Mouse (Mus musculus) megakaryocyte, adult 5-6 weeks (primary cell): ENCODE results near the gene Dscam. TPM values are rescaled to one million over a fixed set of nuclear protein-coding genes. Genes with fewer than 3 reads are reported as not detected.

ENCODE experiments used
- ATAC-seq: 2 replicates; pipeline ENCODE4 v1.8.0; 2016; ENCODE audit warnings: mild to moderate bottlenecking, inconsistent platforms; ENCODE audit not compliant: poor library complexity, severe bottlenecking
- total RNA-seq, 2 experiments: library from RNA; stranded (forward) in 1 of 2; stranded (reverse) in 1 of 2; fragments of 153-499, 151-499 nt in 1 of 2; fragments of 221-1000, 200-1000 nt in 1 of 2; gene quantifications; 2 replicates each; pipeline versions ENCODE4 v1.2.3 to v1.2.4; 2015 to 2017

The Dscam gene
- total RNA-seq, 2 experiments from 2014 or later = 0.04 to 0.16 TPM

- no peak for ATAC-seq
These were observed 146.1 kb downstream of the Dscam start for GRCm38 (mm10) chr16:97024406-97024805.

GRCm38 (mm10) chr16:97021496-97021895, 149.1 kb downstream of the Dscam start:
- ATAC-seq = no peak

- ATAC-seq = no peak
These were observed 152.2 kb downstream of the Dscam start for GRCm38 (mm10) chr16:97018304-97018703.

GRCm38 (mm10) chr16:97017171-97017738, 153.3 kb downstream of the Dscam start:
- ATAC-seq = no peak

GRCm38 (mm10) chr16:97016244-97016850, 154.2 kb downstream of the Dscam start:
- ATAC-seq = peak; percentile 47; the same call in 1 of the 2 replicates

- no peak for ATAC-seq
These were observed 156.2 kb downstream of the Dscam start for GRCm38 (mm10) chr16:97014343-97014742.

GRCm38 (mm10) chr16:97009116-97010055, 161.2 kb downstream of the Dscam start:
- ATAC-seq = no peak

- ATAC-seq = no peak
These were observed 162.5 kb downstream of the Dscam start for GRCm38 (mm10) chr16:97007892-97008527.

- no peak for ATAC-seq
These were observed 163.7 kb downstream of the Dscam start for GRCm38 (mm10) chr16:97006854-97007182.

GRCm38 (mm10) chr16:97006041-97006853, 164.3 kb downstream of the Dscam start:
- peak; percentile 31; the same call in 1 of the 2 replicates for ATAC-seq

- ATAC-seq = peak; percentile 22; the same call in 1 of the 2 replicates
These were observed 166.6 kb downstream of the Dscam start for GRCm38 (mm10) chr16:97003965-97004364.

GRCm38 (mm10) chr16:97002837-97003236, 167.7 kb downstream of the Dscam start:
- ATAC-seq = no peak

- ATAC-seq = no peak
These were observed 168.4 kb downstream of the Dscam start for GRCm38 (mm10) chr16:97002189-97002588.

- no peak for ATAC-seq
These were observed 173.7 kb downstream of the Dscam start for GRCm38 (mm10) chr16:96996854-96997253.

GRCm38 (mm10) chr16:96995858-96996257, 174.7 kb downstream of the Dscam start:
- ATAC-seq = no peak

GRCm38 (mm10) chr16:96987396-96987795, 183.2 kb downstream of the Dscam start:
- ATAC-seq = no peak

GRCm38 (mm10) chr16:96973300-96973699, 197.3 kb downstream of the Dscam start:
- no peak for ATAC-seq

GRCm38 (mm10) chr16:96971768-96972167, 198.8 kb downstream of the Dscam start:
- no peak for ATAC-seq

GRCm38 (mm10) chr16:96970412-96970811, 200.1 kb downstream of the Dscam start:
- no peak for ATAC-seq

GRCm38 (mm10) chr16:96969643-96970042, 200.9 kb downstream of the Dscam start:
- ATAC-seq = 0 out of 2 replicates have a peak, but pooled peaks have one; percentile 18
